Mouse (Mus musculus) lung, postnatal 0 days (tissue): ENCODE measurements at regions not wholly inside any gene's neighbourhood (a gene's known extent, or its start where the extent isn't known, plus 50 kb on each side); places are given as distances from the start of the nearest gene placed in this dataset.

Experiments used
- CTCF ChIP-seq: IDR thresholded peaks from 2 replicates; pipeline ENCODE4 v1.5.1; 2016; ENCODE audit warnings: antibody characterized with exemption, mild to moderate bottlenecking
- EP300 ChIP-seq: IDR thresholded peaks from 2 replicates; pipeline ENCODE4 v1.6.1; 2016; ENCODE audit warnings: antibody characterized with exemption, mild to moderate bottlenecking, control low read depth

DNA sequence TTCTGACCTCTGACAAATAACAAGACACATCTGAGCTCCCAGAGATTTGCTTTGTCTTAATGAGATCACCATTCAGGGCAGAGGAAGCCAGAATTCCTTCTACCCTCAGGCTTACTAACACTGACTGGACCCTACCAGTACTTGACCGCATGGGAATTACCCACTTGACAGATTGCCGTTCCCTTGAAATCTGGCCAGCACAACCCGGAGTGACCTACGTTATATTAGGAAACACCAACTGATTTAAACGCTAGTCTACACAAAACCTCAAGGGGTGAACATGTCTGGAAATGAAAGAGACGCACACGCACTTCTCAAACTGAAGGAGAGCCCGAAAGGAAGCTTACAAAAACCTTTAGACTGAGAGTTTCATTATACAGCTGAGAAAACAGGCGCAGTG is 69.8 kb upstream of the Foxn2 start:
- no peak for TF ChIP-seq EP300
- TF ChIP-seq CTCF, result no peak
